Mouse (Mus musculus): ENCODE measurements around the gene Anxa2. TPM values are rescaled to one million over a fixed set of nuclear protein-coding genes. Genes with fewer than 3 reads are reported as not detected.

The Anxa2 gene
- polyA plus RNA-seq (2014; fragmentation: Nextera tagmentation; extraction: Ambion mirVana): 154 and 183 TPM in 2 replicates

GRCm38 (mm10) chr9:69453066-69453900 is at the start of gene Anxa2:
TSS of gene Anxa2 (plus strand) at chr9:69453620.
- WGBS: 13% methylated on average over 35 of the region's 37 CpGs
- H3K4me2 ChIP-seq (ENCODE audit: low read depth, low read length, severe bottlenecking): peak within 1 kb of the TSS; percentile 79
- H3K36me3 ChIP-seq (ENCODE audit: control insufficient read depth, insufficient read depth, low read length): no peaks in the 10 kb centered on the region
- peak within 1 kb of the TSS; percentile 50 for H3K9ac ChIP-seq (ENCODE audit: low read length)
- H3K9me3 ChIP-seq (ENCODE audit: control insufficient read depth, low read length): no peaks in the 10 kb centered on the region
- H3K4me1 ChIP-seq (replicated peaks; ENCODE audit: control insufficient read depth, insufficient read depth, low read length): peaks cover 8% of the 10 kb centered on the region; the same call in 1 of the 2 replicates
- H3K4me3 ChIP-seq (ENCODE audit: low read depth, low read length): peak within 1 kb of the TSS; percentile 42
- H3K27me3 ChIP-seq (ENCODE audit: control insufficient read depth, insufficient read depth, low read length): peaks cover 18% of the 10 kb centered on the region
- DNase-seq (ENCODE audit: low spot score) (peak; percentile 77), ATAC-seq (replicated peaks; ENCODE audit: low FRiP score) (peak; percentile 61; the same call in 1 of the 2 replicates)
- no peak within 1 kb of the TSS for H3K27ac ChIP-seq (ENCODE audit: low read depth, low read length)

DNA sequence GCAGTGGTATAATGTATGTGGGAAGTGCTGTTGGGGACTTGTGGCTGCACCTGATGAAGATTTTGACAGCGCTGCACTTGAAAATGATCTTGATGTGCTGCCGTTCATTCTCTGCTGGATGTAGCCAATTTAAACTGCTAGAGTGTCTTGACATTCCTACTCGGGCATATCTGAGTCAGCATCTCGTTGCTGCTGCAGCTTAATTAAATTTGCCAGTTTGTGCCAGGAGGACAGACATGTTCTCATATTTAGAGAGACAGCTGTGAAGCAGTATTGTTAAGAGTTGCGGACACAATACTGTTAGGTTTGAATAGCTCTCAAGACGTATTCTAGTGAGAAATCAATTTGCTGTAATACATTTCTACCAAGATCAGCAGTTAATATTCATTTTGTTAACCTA is 48.7 kb upstream of the Anxa2 start:
- Histone ChIP-seq H3K27me3 (ENCODE audit: control insufficient read depth, insufficient read depth, low read length) (no peaks in the 10 kb centered on the region), H3K4me2 (ENCODE audit: low read depth, low read length, severe bottlenecking) (no peak overlapping the region), H3K27ac (ENCODE audit: low read depth, low read length) (no peak overlapping the region), H3K36me3 (ENCODE audit: control insufficient read depth, insufficient read depth, low read length) (no peaks in the 10 kb centered on the region), H3K9ac (ENCODE audit: low read length) (no peak overlapping the region), H3K4me3 (ENCODE audit: low read depth, low read length) (no peak overlapping the region), H3K4me1 (replicated peaks; ENCODE audit: control insufficient read depth, insufficient read depth, low read length) (no peaks in the 10 kb centered on the region), H3K9me3 (ENCODE audit: control insufficient read depth, low read length) (no peaks in the 10 kb centered on the region)
- 77% methylated on average over 6 of the region's 6 CpGs for WGBS
- no peak for DNase-seq (ENCODE audit: low spot score)
- no peak for ATAC-seq (replicated peaks; ENCODE audit: low FRiP score)

DNA sequence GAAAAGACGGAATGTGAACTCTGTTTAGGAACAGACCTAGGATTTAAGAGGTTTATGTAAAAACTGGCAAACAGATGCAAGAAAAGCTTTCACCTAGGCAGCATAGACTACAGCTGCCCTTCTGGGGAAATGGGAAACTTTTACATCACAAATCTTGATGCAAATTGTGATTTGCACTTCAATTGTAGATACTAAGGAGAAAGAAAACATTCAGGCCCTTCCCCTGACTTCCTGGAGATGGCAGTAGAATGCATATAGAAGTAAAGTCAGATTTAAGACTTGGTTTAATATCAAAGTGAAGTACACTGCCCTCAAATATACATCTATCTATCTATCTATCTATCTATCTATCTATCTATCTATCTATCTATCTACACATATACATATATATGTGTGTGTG is 33.9 kb upstream of the Anxa2 start:
- H3K4me1 ChIP-seq (replicated peaks; ENCODE audit: control insufficient read depth, insufficient read depth, low read length): no peaks in the 10 kb centered on the region
- no peak overlapping the region for H3K27ac ChIP-seq (ENCODE audit: low read depth, low read length)
- H3K4me3 ChIP-seq (ENCODE audit: low read depth, low read length): no peak overlapping the region
- 94% methylated on average over 1 of the region's 1 CpGs for WGBS
- ATAC-seq (replicated peaks; ENCODE audit: low FRiP score) (no peak), DNase-seq (ENCODE audit: low spot score) (no peak)
- no peak overlapping the region for H3K9ac ChIP-seq (ENCODE audit: low read length)
- H3K4me2 ChIP-seq (ENCODE audit: low read depth, low read length, severe bottlenecking): no peak overlapping the region
- no peaks in the 10 kb centered on the region; the same call in 1 of the 2 replicates for H3K36me3 ChIP-seq (ENCODE audit: control insufficient read depth, insufficient read depth, low read length)
- H3K9me3 ChIP-seq (ENCODE audit: control insufficient read depth, low read length): no peaks in the 10 kb centered on the region
- H3K27me3 ChIP-seq (ENCODE audit: control insufficient read depth, insufficient read depth, low read length): no peaks in the 10 kb centered on the region

DNA sequence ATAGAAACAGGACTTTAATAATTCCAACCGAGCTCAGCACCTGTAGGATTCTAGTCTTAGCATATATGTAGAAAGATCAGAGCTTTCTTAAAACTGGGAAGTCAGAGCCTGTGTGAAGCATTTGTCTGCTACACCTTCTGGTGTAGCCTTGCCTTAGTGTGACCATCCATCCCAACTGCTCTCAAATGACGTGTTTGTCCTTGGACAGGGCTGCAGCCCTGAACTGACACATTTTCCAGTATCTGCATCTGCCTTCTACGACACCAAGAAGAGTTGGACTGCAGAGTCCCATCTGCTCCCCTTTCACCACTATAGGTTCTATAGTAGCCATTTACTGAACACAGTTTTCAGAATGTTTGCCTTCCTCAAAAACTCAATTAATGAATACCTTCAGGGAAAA is 22.9 kb upstream of the Anxa2 start:
- H3K9ac ChIP-seq (ENCODE audit: low read length): no peak overlapping the region
- 83% methylated on average over 3 of the region's 3 CpGs for WGBS
- DNase-seq (ENCODE audit: low spot score) (no peak), ATAC-seq (replicated peaks; ENCODE audit: low FRiP score) (no peak)
- no peak overlapping the region for H3K27ac ChIP-seq (ENCODE audit: low read depth, low read length)
- H3K4me1 ChIP-seq (replicated peaks; ENCODE audit: control insufficient read depth, insufficient read depth, low read length): 0 out of 2 replicates have a peak, but pooled peaks cover 5% of the 10 kb centered on the region
- no peak overlapping the region for H3K4me3 ChIP-seq (ENCODE audit: low read depth, low read length)
- H3K4me2 ChIP-seq (ENCODE audit: low read depth, low read length, severe bottlenecking): no peak overlapping the region
- H3K36me3 ChIP-seq (ENCODE audit: control insufficient read depth, insufficient read depth, low read length): no peaks in the 10 kb centered on the region
- H3K27me3 ChIP-seq (ENCODE audit: control insufficient read depth, insufficient read depth, low read length): no peaks in the 10 kb centered on the region
- H3K9me3 ChIP-seq (ENCODE audit: control insufficient read depth, low read length): no peaks in the 10 kb centered on the region

GRCm38 (mm10) chr9:69431863-69432555 is 21.4 kb upstream of the Anxa2 start:
- DNase-seq (ENCODE audit: low spot score) (no peak), ATAC-seq (replicated peaks; ENCODE audit: low FRiP score) (no peak)
- 38% methylated on average over 6 of the region's 6 CpGs for WGBS
- Histone ChIP-seq H3K9ac (ENCODE audit: low read length) (no peak overlapping the region), H3K36me3 (ENCODE audit: control insufficient read depth, insufficient read depth, low read length) (no peaks in the 10 kb centered on the region), H3K4me2 (ENCODE audit: low read depth, low read length, severe bottlenecking) (peak overlapping the region; percentile 21; the same call in 1 of the 2 replicates), H3K4me1 (replicated peaks; ENCODE audit: control insufficient read depth, insufficient read depth, low read length) (0 out of 2 replicates have a peak, but pooled peaks cover 5% of the 10 kb centered on the region), H3K27ac (ENCODE audit: low read depth, low read length) (peak overlapping the region; percentile 58; the same call in 1 of the 2 replicates), H3K4me3 (ENCODE audit: low read depth, low read length) (no peak overlapping the region), H3K27me3 (ENCODE audit: control insufficient read depth, insufficient read depth, low read length) (no peaks in the 10 kb centered on the region), H3K9me3 (ENCODE audit: control insufficient read depth, low read length) (no peaks in the 10 kb centered on the region)

- H3K4me1 ChIP-seq (replicated peaks; ENCODE audit: control insufficient read depth, insufficient read depth, low read length): 0 out of 2 replicates have a peak, but pooled peaks cover 5% of the 10 kb centered on the region
- 90% methylated on average over 10 of the region's 10 CpGs for WGBS
- no peaks in the 10 kb centered on the region for H3K9me3 ChIP-seq (ENCODE audit: control insufficient read depth, low read length)
- no peak for DNase-seq (ENCODE audit: low spot score)
- H3K27ac ChIP-seq (ENCODE audit: low read depth, low read length): no peak overlapping the region
- no peaks in the 10 kb centered on the region for H3K36me3 ChIP-seq (ENCODE audit: control insufficient read depth, insufficient read depth, low read length)
- no peaks in the 10 kb centered on the region for H3K27me3 ChIP-seq (ENCODE audit: control insufficient read depth, insufficient read depth, low read length)
- H3K4me3 ChIP-seq (ENCODE audit: low read depth, low read length): no peak overlapping the region
- ATAC-seq (replicated peaks; ENCODE audit: low FRiP score): no peak
- H3K9ac ChIP-seq (ENCODE audit: low read length): no peak overlapping the region
- H3K4me2 ChIP-seq (ENCODE audit: low read depth, low read length, severe bottlenecking): no peak overlapping the region
Measured at GRCm38 (mm10) chr9:69435194-69435593, 18.2 kb upstream of the Anxa2 start.

DNA sequence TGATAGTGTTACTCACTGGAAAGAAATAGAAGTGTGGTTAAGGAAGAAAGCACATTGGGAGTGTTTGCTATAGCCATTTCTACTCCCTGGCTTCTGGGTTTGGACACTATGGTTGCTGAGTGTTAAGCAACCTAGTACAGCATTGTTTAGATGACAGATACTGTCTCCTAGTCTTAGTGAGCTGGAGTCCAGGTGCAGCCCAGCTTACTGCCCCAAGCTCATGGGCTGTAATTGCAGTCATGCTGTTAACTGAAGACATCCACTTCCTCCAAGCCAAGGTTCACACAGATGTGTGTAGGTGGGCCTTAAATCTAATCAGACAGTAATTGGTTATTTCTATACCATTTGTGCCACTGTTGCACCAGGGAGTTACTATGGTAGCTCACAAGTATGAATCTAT is 17.8 kb upstream of the Anxa2 start:
- Histone ChIP-seq H3K36me3 (ENCODE audit: control insufficient read depth, insufficient read depth, low read length) (no peaks in the 10 kb centered on the region), H3K27me3 (ENCODE audit: control insufficient read depth, insufficient read depth, low read length) (no peaks in the 10 kb centered on the region), H3K4me3 (ENCODE audit: low read depth, low read length) (no peak overlapping the region), H3K4me2 (ENCODE audit: low read depth, low read length, severe bottlenecking) (no peak overlapping the region), H3K9me3 (ENCODE audit: control insufficient read depth, low read length) (no peaks in the 10 kb centered on the region), H3K27ac (ENCODE audit: low read depth, low read length) (no peak overlapping the region), H3K4me1 (replicated peaks; ENCODE audit: control insufficient read depth, insufficient read depth, low read length) (0 out of 2 replicates have a peak, but pooled peaks cover 5% of the 10 kb centered on the region), H3K9ac (ENCODE audit: low read length) (no peak overlapping the region)
- ATAC-seq (replicated peaks; ENCODE audit: low FRiP score) (no peak), DNase-seq (ENCODE audit: low spot score) (no peak)

GRCm38 (mm10) chr9:69439805-69440357 is 13.5 kb upstream of the Anxa2 start:
- no peaks in the 10 kb centered on the region for H3K36me3 ChIP-seq (ENCODE audit: control insufficient read depth, insufficient read depth, low read length)
- H3K4me1 ChIP-seq (replicated peaks; ENCODE audit: control insufficient read depth, insufficient read depth, low read length): no peaks in the 10 kb centered on the region
- WGBS: 41% methylated on average over 7 of the region's 7 CpGs
- H3K9me3 ChIP-seq (ENCODE audit: control insufficient read depth, low read length): no peaks in the 10 kb centered on the region
- DNase-seq (ENCODE audit: low spot score) (no peak), ATAC-seq (replicated peaks; ENCODE audit: low FRiP score) (no peak)
- H3K4me2 ChIP-seq (ENCODE audit: low read depth, low read length, severe bottlenecking): no peak overlapping the region
- H3K9ac ChIP-seq (ENCODE audit: low read length): no peak overlapping the region
- H3K4me3 ChIP-seq (ENCODE audit: low read depth, low read length): no peak overlapping the region
- no peak overlapping the region for H3K27ac ChIP-seq (ENCODE audit: low read depth, low read length)
- no peaks in the 10 kb centered on the region for H3K27me3 ChIP-seq (ENCODE audit: control insufficient read depth, insufficient read depth, low read length)

Data from forebrain, embryonic 11.5 days (tissue).